Mouse (Mus musculus): ENCODE results near the gene Mrtfb.

DNA sequence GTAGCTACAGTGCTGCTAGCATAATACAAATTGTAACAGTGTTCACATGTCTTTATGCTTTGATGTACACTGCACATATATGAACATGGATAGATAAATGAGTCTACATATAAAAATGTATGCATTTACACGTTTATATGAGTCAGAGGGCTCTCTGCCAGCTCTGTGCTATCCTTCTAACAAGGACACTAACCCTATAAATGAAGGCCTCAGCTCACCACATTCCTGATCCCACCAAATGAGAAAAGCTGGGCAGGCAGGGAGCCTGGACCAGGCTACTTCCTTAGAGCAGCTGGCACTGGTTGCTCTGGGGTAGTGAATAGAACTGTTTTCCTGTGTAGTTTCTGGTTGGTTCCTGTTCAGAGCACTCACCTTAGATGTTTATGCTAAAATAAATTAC is 110.0 kb downstream of the Mrtfb start:
- no peak for TF ChIP-seq NANOG (IDR thresholded peaks at IDR 0.05; ENCODE audit: borderline replicate concordance, low read length)
- no peak for TF ChIP-seq CTCF (conservative IDR thresholded peaks at IDR 0.05; ENCODE audit: low read length)
